In genomic region chr7:72947531-72947930, GRCm38 (mm10) we compare ENCODE assay signal across 19 mouse cellular contexts.
DNase-seq lines count a peak whose midpoint lies in the region; ATAC-seq lines count a peak whose summit lies in the region.
"Had no signal": no experiment of that assay in that cellular context is flagged by ENCODE, and none has a peak within 500 bp of the region (broad histone marks: within the 10 kb centered on the region; RNA-seq: fewer than 3 reads in every experiment).

No protein-coding gene starts in this region.

- peak; percentile 58 for DNase-seq in 3T3-L1 (ENCODE audit: low read depth, low spot score)
- DNase-seq in Muller cell, postnatal 12 days (ENCODE audit: inconsistent ontology term): peak; percentile 33
- peak; percentile 13 for DNase-seq in fibroblast of lung, adult 2 months (ENCODE audit: low read depth)
- no peak for DNase-seq in ovary, postnatal 14 days (ENCODE audit: low spot score)
- DNase-seq: adrenal gland, postnatal 10 days; adrenal gland, postnatal 25 days; B cell, adult 2 months; cerebellum, adult 11-12 months; cerebellum, adult 2 months; cerebellum, adult 9-10 months; cerebellum, postnatal 10 days; cerebellum, postnatal 25 days; forebrain, postnatal 0 days had no signal

- ATAC-seq in inflammation-experienced regulatory T-cells, adult 6 months: no peak
- ATAC-seq: activated CD4-positive, CD25-positive, alpha-beta regulatory T cell, adult 4 months; CD4-positive, CD25-positive, alpha-beta regulatory T cell, adult 4 months; forebrain, embryonic 13.5 days; forebrain, embryonic 15.5 days; forebrain, postnatal 0 days; Patski had no signal
